Mouse (Mus musculus): ENCODE measurements around the gene Sh3pxd2a. TPM values are rescaled to one million over a fixed set of nuclear protein-coding genes. Genes with fewer than 3 reads are reported as not detected.

The Sh3pxd2a gene
- total and polyA plus RNA-seq, 3 experiments = 1.3 to 4.6 (median 3.2) TPM

GRCm38 (mm10) chr19:47446130-47446529, 18.1 kb downstream of the Sh3pxd2a start:
- peak overlapping the region; percentile 88 for H3K27ac ChIP-seq (ENCODE audit: insufficient read depth, low read depth)
- H3K9ac ChIP-seq (ENCODE audit: insufficient read depth, low read depth) = peak overlapping the region; percentile 44; the same call in 1 of the 2 replicates

GRCm38 (mm10) chr19:47445726-47446125, 18.5 kb downstream of the Sh3pxd2a start:
- peak overlapping the region; percentile 88; the same call in 1 of the 2 replicates for H3K27ac ChIP-seq (ENCODE audit: insufficient read depth, low read depth)
- no peaks in the 10 kb centered on the region for H3K9me3 ChIP-seq (replicated peaks; ENCODE audit: low read length)
- in situ Hi-C loops (cut with MboI; ENCODE audit: low pct_ligation_motif_present, low pct_unique_long_range_greater_than_20kb, low sequenced_read_pairs) = no loop called here
- H3K4me1 ChIP-seq (ENCODE audit: control insufficient read depth in 1 of 2, insufficient read depth in 2 of 2) = peaks cover 64 to 94% of the 10 kb centered on the region in 2 experiments
- H3K9ac ChIP-seq (ENCODE audit: insufficient read depth, low read depth) = peak overlapping the region; percentile 44; the same call in 1 of the 2 replicates
- H3K36me3 ChIP-seq (replicated peaks in 1 of 2; ENCODE audit: control insufficient read depth in 1 of 2, insufficient read depth in 1 of 2, low read length in 1 of 2) = peaks cover 0 to 5% of the 10 kb centered on the region in 2 experiments
- no peaks in the 10 kb centered on the region for H3K27me3 ChIP-seq (replicated peaks)
- no peak for DNase-seq (ENCODE audit: extremely low read depth)
- no peaks in the 10 kb centered on the region for H3K79me2 ChIP-seq (replicated peaks; ENCODE audit: control insufficient read depth, extremely low read depth, insufficient read depth, poor library complexity, severe bottlenecking)
- dilution Hi-C loops (cut with MboI; ENCODE audit: extremely low pct_ligation_motif_present, extremely low pct_unique_long_range_greater_than_20kb, low sequenced_read_pairs) = no loop called here
- H3K4me3 ChIP-seq (replicated peaks in 1 of 3; ENCODE audit: low read depth in 2 of 3, low read length in 2 of 3, poor library complexity in 1 of 3) = no peak overlapping the region
- no peak overlapping the region for H3K4me2 ChIP-seq (ENCODE audit: insufficient read depth, low read depth, poor library complexity, severe bottlenecking)
- TF ChIP-seq MEF2A (IDR thresholded peaks at IDR 0.05; ENCODE audit: borderline replicate concordance, low read depth, low read length) = no peak
- no peak for TF ChIP-seq MAZ (IDR thresholded peaks at IDR 0.05; ENCODE audit: low read depth, low read length)
- no peak for TF ChIP-seq PAX5 (IDR thresholded peaks at IDR 0.05; ENCODE audit: low read length)
- TF ChIP-seq USF1 (IDR thresholded peaks at IDR 0.05; ENCODE audit: low read depth, low read length) = no peak
- no peak for TF ChIP-seq MAX (IDR thresholded peaks at IDR 0.05; ENCODE audit: low read length)
- no peak for TF ChIP-seq CHD1 (IDR thresholded peaks at IDR 0.05; ENCODE audit: low read depth, low read length)
- TF ChIP-seq ETS1 (conservative IDR thresholded peaks at IDR 0.05; ENCODE audit: low read depth, low read length) = no peak
- no peak for TF ChIP-seq IRF4 (IDR thresholded peaks at IDR 0.05; ENCODE audit: low read depth, low read length)
- TF ChIP-seq TCF12 (IDR thresholded peaks at IDR 0.05; ENCODE audit: low read depth, low read length) = no peak
- TF ChIP-seq ELF1 (IDR thresholded peaks at IDR 0.05; ENCODE audit: low read depth, low read length) = no peak
- no peak for TF ChIP-seq ZKSCAN1 (IDR thresholded peaks at IDR 0.05; ENCODE audit: borderline replicate concordance, low read depth, low read length)
- no peak for TF ChIP-seq USF2 (conservative IDR thresholded peaks at IDR 0.05; ENCODE audit: low read depth, low read length)

More at GRCm38 (mm10) chr19:47446130-47446529, 18.1 kb downstream of the Sh3pxd2a start:
- dilution Hi-C loops (cut with MboI; ENCODE audit: extremely low pct_ligation_motif_present, extremely low pct_unique_long_range_greater_than_20kb, low sequenced_read_pairs) = no loop called here
- Histone ChIP-seq H3K4me3 (replicated peaks in 1 of 3; ENCODE audit: low read depth in 2 of 3, low read length in 2 of 3, poor library complexity in 1 of 3) (no peak overlapping the region), H3K36me3 (replicated peaks in 1 of 2; ENCODE audit: control insufficient read depth in 1 of 2, insufficient read depth in 1 of 2, low read length in 1 of 2) (peaks cover 0 to 5% of the 10 kb centered on the region in 2 experiments), H3K4me1 (ENCODE audit: control insufficient read depth in 1 of 2, insufficient read depth in 2 of 2) (peaks cover 65 to 94% of the 10 kb centered on the region in 2 experiments), H3K27me3 (replicated peaks) (no peaks in the 10 kb centered on the region), H3K79me2 (replicated peaks; ENCODE audit: control insufficient read depth, extremely low read depth, insufficient read depth, poor library complexity, severe bottlenecking) (no peaks in the 10 kb centered on the region), H3K4me2 (ENCODE audit: insufficient read depth, low read depth, poor library complexity, severe bottlenecking) (peak overlapping the region; percentile 96), H3K9me3 (replicated peaks; ENCODE audit: low read length) (no peaks in the 10 kb centered on the region)
- peak; percentile 50 for TF ChIP-seq USF1 (IDR thresholded peaks at IDR 0.05; ENCODE audit: low read depth, low read length)
- TF ChIP-seq USF2 (conservative IDR thresholded peaks at IDR 0.05; ENCODE audit: low read depth, low read length) = 0 out of 2 replicates have a peak, but pooled peaks have one; percentile 42
- TF ChIP-seq BHLHE40 (IDR thresholded peaks at IDR 0.05; ENCODE audit: low read depth, low read length) = peak; percentile 80
- TF ChIP-seq NRF1 (IDR thresholded peaks at IDR 0.05; ENCODE audit: low read depth, low read length) = no peak
- no peak for TF ChIP-seq UBTF (IDR thresholded peaks at IDR 0.05; ENCODE audit: low read depth, low read length)
- TF ChIP-seq CHD2 (IDR thresholded peaks at IDR 0.05; ENCODE audit: low read length) = no peak
- TF ChIP-seq PAX5 (IDR thresholded peaks at IDR 0.05; ENCODE audit: low read length) = no peak
- TF ChIP-seq HCFC1 (IDR thresholded peaks at IDR 0.05; ENCODE audit: low read depth, low read length) = no peak
- in situ Hi-C loops (cut with MboI; ENCODE audit: low pct_ligation_motif_present, low pct_unique_long_range_greater_than_20kb, low sequenced_read_pairs) = no loop called here
- no peak for DNase-seq (ENCODE audit: extremely low read depth)

Measured in CH12.LX (cell line).